Mouse (Mus musculus) lung, embryonic 14.5 days (tissue): ENCODE data around the gene Capzb. TPM values are rescaled to one million over a fixed set of nuclear protein-coding genes. Genes with fewer than 3 reads are reported as not detected.

Source experiments
- ATAC-seq: fragments of 200-750 bp; cut with Nextera tagmentation; 2 replicates; pipeline ENCODE4 v1.8.0; 2017; ENCODE audit warnings: mild to moderate bottlenecking, moderate TSS enrichment, moderate library complexity; ENCODE audit not compliant: insufficient read depth
- DNase-seq: peaks from one replicate; pipeline ENCODE4 v3.0.0-alpha.2; 2015
- H3K27ac ChIP-seq: fragments of 300-500 bp; sonication (generic); 2 replicates; pipeline ENCODE4 v1.5.1; 2014; ENCODE audit warnings: low read depth, mild to moderate bottlenecking, moderate library complexity
- H3K27me3 ChIP-seq: fragments of 300-500 bp; sonication (generic); 2 replicates; pipeline ENCODE4 v1.6.1; 2014; ENCODE audit warnings: low read length, control low read depth; ENCODE audit not compliant: insufficient read depth
- H3K36me3 ChIP-seq: fragments of 300-500 bp; sonication (generic); 2 replicates; pipeline ENCODE4 v1.6.1; 2014; ENCODE audit warnings: control low read depth; ENCODE audit not compliant: insufficient read depth
- H3K4me1 ChIP-seq: fragments of 300-500 bp; sonication (generic); 2 replicates; pipeline ENCODE4 v1.6.1; 2014; ENCODE audit warnings: antibody characterized with exemption, control low read depth; ENCODE audit not compliant: insufficient read depth
- H3K4me2 ChIP-seq: fragments of 300-500 bp; sonication (generic); 2 replicates; pipeline ENCODE4 v1.6.1; 2014; ENCODE audit warnings: mild to moderate bottlenecking
- H3K4me3 ChIP-seq: fragments of 300-500 bp; sonication (generic); 2 replicates; pipeline ENCODE4 v1.5.1; 2014; ENCODE audit warnings: low read depth, low read length
- H3K9ac ChIP-seq: fragments of 300-500 bp; sonication (generic); 2 replicates; pipeline ENCODE4 v1.6.1; 2014
- H3K9me3 ChIP-seq: fragments of 300-500 bp; sonication (generic); 2 replicates; pipeline ENCODE4 v1.6.1; 2016; ENCODE audit warnings: low read depth, low read length, control low read depth
- CTCF ChIP-seq: IDR thresholded peaks from 2 replicates; pipeline ENCODE4 v1.5.1; 2016; ENCODE audit warnings: antibody characterized with exemption, low read depth
- WGBS: fragments of 180-500 bp; shearing (Covaris S2); extraction: QIAGEN DNeasy Blood & Tissue Kit; methylation state at CpG from one replicate; pipeline ENCODE4 v1.1.7; 2014; 5-methylcytosine and 5-hydroxymethylcytosine counted together
- polyA plus RNA-seq: library from polyadenylated mRNA; unstranded; fragments of >200 nt; fragmentation: Nextera tagmentation; extraction: Ambion mirVana; gene quantifications from 2 replicates; pipeline ENCODE4 v1.2.1, GENCODE M21; 2014

Gene Capzb
- polyA plus RNA-seq, 1 experiment from 2014 or later = 336 TPM

DNA sequence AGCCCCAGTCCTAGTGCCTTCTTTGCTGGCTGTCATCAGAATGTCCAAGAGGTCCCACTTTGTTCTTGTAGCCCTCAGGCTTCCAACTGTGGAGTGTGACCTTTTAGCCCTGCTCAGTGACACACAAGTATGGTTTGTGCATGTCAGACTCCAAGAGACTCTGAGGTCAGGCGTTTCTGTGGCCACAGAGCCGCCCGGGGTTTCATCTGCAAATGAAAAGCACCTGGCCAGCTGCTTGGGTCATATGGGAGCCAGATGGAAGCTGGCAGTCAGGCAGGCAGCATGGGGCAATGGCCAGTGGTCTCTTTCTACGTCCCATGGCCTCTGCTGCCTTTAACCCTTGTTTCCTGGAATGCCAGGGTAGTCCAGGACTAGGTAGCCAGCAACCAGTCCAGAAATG is 27.0 kb downstream of the Capzb start:
- DNase-seq (no peak), ATAC-seq (no peak)
- H3K9me3 ChIP-seq = no peaks in the 10 kb centered on the region
- WGBS = 86% methylated on average over 4 of the region's 4 CpGs
- no peaks in the 10 kb centered on the region for H3K27me3 ChIP-seq
- no peak overlapping the region for H3K4me2 ChIP-seq
- no peak for TF ChIP-seq CTCF
- H3K4me1 ChIP-seq = no peaks in the 10 kb centered on the region
- H3K4me3 ChIP-seq = no peak overlapping the region
- no peak overlapping the region for H3K27ac ChIP-seq
- no peak overlapping the region for H3K9ac ChIP-seq
- H3K36me3 ChIP-seq = peaks cover 25% of the 10 kb centered on the region; the same call in 1 of the 2 replicates

DNA sequence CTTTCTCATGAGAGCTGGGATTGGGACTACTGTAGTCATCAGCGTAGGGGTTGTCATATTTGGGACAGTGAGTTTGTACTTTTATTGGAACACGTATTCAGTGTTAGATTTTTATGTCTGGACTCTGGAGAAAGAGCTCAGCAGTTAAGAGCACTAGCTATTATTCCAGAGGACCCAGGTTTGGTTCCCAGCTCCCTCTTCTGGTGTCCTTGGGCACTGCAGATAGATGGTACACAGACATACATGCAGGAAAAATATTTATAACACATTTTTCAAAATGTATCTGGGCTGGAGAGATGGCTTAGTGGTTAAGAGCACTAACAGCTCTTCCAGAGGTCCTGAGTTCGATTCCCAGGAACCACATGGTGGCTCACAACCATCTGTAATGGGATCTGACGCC is 28.3 kb downstream of the Capzb start:
- Histone ChIP-seq H3K9ac (no peak overlapping the region), H3K27ac (no peak overlapping the region), H3K4me2 (no peak overlapping the region), H3K27me3 (no peaks in the 10 kb centered on the region), H3K4me1 (no peaks in the 10 kb centered on the region), H3K9me3 (no peaks in the 10 kb centered on the region), H3K4me3 (no peak overlapping the region), H3K36me3 (peaks cover 23% of the 10 kb centered on the region; the same call in 1 of the 2 replicates)
- DNase-seq (peak; percentile 71), ATAC-seq (no peak)
- TF ChIP-seq CTCF = peak; percentile 58
- WGBS = 90% methylated on average over 4 of the region's 4 CpGs

DNA sequence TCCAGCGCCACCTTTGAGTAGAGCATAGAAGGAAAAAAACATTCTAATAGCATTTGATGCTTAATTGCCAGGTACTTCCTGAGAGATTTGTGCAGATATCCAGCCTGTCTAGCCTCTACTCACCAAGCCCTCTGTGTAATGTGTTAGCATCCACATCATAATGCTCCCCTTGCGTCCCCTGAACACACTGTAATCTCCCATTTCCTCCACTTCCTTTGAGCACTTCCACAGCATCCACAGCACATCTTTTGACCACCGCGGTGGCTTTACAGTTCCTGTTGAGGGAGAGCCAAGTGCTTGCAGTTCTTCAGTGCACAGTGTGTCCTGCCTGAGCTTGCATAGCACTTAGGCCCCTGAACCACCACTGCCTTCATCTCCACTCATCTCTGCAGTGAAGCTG is 29.1 kb downstream of the Capzb start:
- TF ChIP-seq CTCF = no peak
- no peaks in the 10 kb centered on the region for H3K9me3 ChIP-seq
- no peak for ATAC-seq
- H3K4me2 ChIP-seq = no peak overlapping the region
- H3K36me3 ChIP-seq = peaks cover 27% of the 10 kb centered on the region; the same call in 1 of the 2 replicates
- no peak overlapping the region for H3K9ac ChIP-seq
- no peaks in the 10 kb centered on the region for H3K4me1 ChIP-seq
- H3K27ac ChIP-seq = no peak overlapping the region
- H3K27me3 ChIP-seq = no peaks in the 10 kb centered on the region
- WGBS = 80% methylated on average over 4 of the region's 4 CpGs
- DNase-seq = no peak
- H3K4me3 ChIP-seq = no peak overlapping the region

DNA sequence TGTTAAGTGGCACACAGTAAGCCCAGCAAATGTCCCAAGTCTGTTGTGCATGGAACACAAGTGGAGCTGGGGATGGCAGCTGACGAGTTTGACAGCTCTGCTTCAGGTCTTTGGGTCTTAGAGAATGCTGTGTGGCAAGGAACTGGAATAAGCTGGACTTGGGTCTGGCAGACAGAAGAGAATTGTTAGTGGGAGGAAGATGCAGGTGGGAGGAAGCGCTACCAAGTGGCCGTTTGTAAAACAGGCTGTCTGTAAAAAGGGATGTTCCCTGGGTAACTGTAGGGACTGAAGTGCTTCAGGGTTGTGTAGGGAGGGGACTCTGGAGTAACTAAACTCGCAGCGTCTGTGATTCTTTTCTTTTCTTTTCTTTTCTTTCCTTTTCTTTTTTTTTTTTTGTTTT is 32.4 kb downstream of the Capzb start:
- WGBS = 66% methylated on average over 5 of the region's 5 CpGs
- peaks cover 4% of the 10 kb centered on the region; the same call in 1 of the 2 replicates for H3K4me1 ChIP-seq

DNA sequence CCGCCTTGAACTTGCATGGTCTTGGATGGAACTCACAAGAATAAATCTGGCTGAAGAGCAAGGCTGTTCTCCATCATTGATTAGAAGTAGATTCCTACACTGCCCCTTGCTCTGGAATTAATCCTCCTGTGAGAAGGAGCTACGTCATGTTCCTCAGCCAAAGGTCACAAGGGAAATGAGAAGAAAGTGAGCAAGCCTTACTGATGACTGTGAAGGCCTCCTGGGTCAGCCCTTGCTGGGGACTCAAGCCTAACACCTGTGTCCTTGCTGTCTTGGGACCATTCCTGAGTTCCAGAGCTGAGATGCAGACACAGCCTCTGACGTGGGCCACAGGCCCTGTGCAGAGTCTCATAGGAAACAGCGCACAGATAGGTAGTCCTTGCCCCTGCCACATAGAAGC is 33.2 kb downstream of the Capzb start:
- H3K9me3 ChIP-seq = no peaks in the 10 kb centered on the region
- no peak overlapping the region for H3K9ac ChIP-seq
- peaks cover 24% of the 10 kb centered on the region; the same call in 1 of the 2 replicates for H3K36me3 ChIP-seq
- WGBS = 83% methylated on average over 4 of the region's 4 CpGs
- no peak for TF ChIP-seq CTCF
- no peaks in the 10 kb centered on the region for H3K27me3 ChIP-seq
- ATAC-seq (no peak), DNase-seq (no peak)
- no peak overlapping the region for H3K27ac ChIP-seq
- H3K4me2 ChIP-seq = no peak overlapping the region
- peaks cover 4% of the 10 kb centered on the region; the same call in 1 of the 2 replicates for H3K4me1 ChIP-seq
- no peak overlapping the region for H3K4me3 ChIP-seq

More for the DNA sequence above, 32.4 kb downstream of the Capzb start:
- Histone ChIP-seq H3K27ac (no peak overlapping the region), H3K27me3 (no peaks in the 10 kb centered on the region), H3K9ac (no peak overlapping the region), H3K9me3 (no peaks in the 10 kb centered on the region), H3K4me3 (no peak overlapping the region), H3K36me3 (peaks cover 24% of the 10 kb centered on the region; the same call in 1 of the 2 replicates), H3K4me2 (no peak overlapping the region)
- no peak for ATAC-seq
- no peak for TF ChIP-seq CTCF
- no peak for DNase-seq

DNA sequence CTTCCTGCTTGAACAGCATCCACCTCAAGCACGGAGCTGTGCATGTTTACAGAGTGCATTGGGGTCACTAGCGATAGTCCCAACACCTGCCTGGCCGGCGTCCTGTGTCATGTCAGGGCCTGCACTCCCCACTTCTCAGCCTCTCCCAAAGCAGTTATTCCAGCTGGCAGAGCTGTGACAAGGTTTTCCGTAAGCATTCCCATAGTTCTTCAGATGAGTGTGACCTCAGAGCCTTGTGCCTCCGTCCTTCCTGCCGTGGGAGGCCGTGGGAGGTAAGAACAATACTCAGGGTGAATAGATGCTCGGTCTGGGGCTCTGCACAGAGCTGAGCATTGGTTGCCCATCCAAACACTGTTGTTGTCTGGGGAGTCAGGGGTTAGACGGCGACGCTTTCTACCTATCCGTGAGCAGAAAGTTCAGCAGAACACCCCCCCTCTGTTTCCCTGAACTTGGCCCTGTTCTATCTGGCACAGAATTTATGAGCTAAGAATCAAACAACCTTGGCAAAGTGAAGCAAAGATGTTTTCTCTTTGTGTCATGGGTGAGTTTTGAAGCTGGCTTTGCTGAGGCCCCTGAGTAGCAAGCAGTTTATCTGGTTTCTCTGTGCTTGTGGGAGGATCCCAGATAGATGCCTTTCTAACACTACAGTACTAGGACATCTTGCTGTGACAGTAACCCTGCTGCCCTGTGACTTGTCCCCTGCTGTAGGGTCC is 34.0 kb downstream of the Capzb start:
- 71% methylated on average over 13 of the region's 13 CpGs for WGBS
- Histone ChIP-seq H3K9me3 (no peaks in the 10 kb centered on the region), H3K9ac (no peak overlapping the region), H3K36me3 (peaks cover 21% of the 10 kb centered on the region; the same call in 1 of the 2 replicates), H3K4me1 (peaks cover 4% of the 10 kb centered on the region; the same call in 1 of the 2 replicates), H3K27ac (no peak overlapping the region), H3K27me3 (no peaks in the 10 kb centered on the region), H3K4me3 (no peak overlapping the region), H3K4me2 (no peak overlapping the region)
- DNase-seq = no peak
- no peak for ATAC-seq
- TF ChIP-seq CTCF = no peak

DNA sequence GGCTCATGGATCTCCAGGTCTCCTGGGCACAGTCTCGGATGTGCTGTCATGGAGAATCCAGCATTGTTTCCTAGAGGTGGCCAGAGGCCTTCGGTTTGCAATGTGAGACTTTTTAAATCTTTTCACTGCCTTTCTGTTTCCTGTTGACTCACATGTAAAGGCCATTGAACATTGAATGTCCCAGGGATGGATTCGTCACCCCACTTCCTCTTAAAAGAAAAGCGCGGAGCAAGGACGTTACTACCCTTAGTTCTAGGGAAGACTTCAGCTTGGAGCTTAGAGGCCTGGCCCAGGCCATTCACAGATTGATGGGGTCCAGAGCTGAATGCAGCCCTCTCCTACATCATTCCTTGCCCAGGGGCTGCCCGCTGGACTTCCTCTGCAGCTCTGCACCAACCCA is 35.2 kb downstream of the Capzb start:
- no peak for TF ChIP-seq CTCF
- no peak overlapping the region for H3K4me2 ChIP-seq
- peaks cover 8% of the 10 kb centered on the region; the same call in 1 of the 2 replicates for H3K4me1 ChIP-seq
- no peaks in the 10 kb centered on the region for H3K9me3 ChIP-seq
- no peak for ATAC-seq
- no peak overlapping the region for H3K4me3 ChIP-seq
- peaks cover 20% of the 10 kb centered on the region; the same call in 1 of the 2 replicates for H3K36me3 ChIP-seq
- 81% methylated on average over 7 of the region's 7 CpGs for WGBS
- H3K9ac ChIP-seq = no peak overlapping the region
- no peaks in the 10 kb centered on the region for H3K27me3 ChIP-seq
- DNase-seq = no peak
- H3K27ac ChIP-seq = no peak overlapping the region
